In the genomic region with DNA sequence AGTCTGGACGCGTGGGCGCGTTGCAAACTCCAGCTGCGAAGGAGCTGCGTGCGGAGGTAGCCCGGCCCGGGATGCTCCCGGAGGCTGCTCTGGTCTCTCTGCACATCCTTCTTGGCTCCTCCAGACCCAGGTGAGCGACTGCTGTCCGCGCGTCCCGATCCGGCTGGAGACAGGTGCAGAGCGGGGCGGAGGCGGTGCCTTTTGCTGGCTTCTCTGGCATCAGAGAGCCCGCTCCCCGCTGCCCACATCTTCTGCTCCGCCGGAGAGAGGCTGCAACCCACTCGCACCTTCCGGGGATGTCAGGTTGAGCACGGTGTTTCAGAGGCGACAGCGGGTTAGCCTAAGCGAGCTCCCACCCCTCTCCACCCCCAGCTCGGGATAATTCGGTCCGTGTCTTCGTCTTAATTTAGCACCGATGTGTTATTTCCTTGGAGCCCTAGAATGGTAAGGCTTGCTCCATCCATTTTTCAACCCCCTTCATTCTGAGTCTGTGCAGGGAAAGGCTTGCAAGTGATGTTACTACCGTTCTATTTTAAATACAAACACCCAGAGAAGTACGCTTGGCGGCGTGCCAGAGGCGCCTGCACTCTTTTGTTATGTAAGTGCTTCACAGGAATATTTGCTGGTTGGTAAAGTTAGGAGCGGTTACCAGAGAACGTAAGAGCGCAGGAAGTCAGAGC, we compare ENCODE assay signal across 7 mouse cellular contexts. TPM values are rescaled to one million over a fixed set of nuclear protein-coding genes. Genes with fewer than 3 reads are reported as not detected.
A peak's percentile ranks its signal among the peaks of the same experiment; 100 is the strongest.
DNase-seq lines count a peak whose midpoint lies in the region; ATAC-seq and TF ChIP-seq lines count a peak whose summit lies in the region.

No protein-coding gene starts in this region.

- peaks cover 22% of the 10 kb centered on the region for H3K27me3 ChIP-seq in intestine, embryonic 14.5 days (replicated peaks; ENCODE audit: control insufficient read depth, insufficient read depth, low read length)
- no peaks in the 10 kb centered on the region for H3K27me3 ChIP-seq in stomach, embryonic 14.5 days (ENCODE audit: control insufficient read depth, insufficient read depth, low read length)

- peak overlapping the region; percentile 46 for H3K4me3 ChIP-seq in intestine, embryonic 14.5 days (ENCODE audit: low read depth, low read length)
- H3K4me3 ChIP-seq in left cerebral cortex, adult 2 months, result peak overlapping the region; percentile 66
- H3K4me3 ChIP-seq in stomach, embryonic 14.5 days (ENCODE audit: low read depth, low read length), result peak overlapping the region; percentile 49

- no peaks in the 10 kb centered on the region for H3K9me3 ChIP-seq in intestine, embryonic 14.5 days (ENCODE audit: control insufficient read depth, low read length)
- no peaks in the 10 kb centered on the region for H3K9me3 ChIP-seq in stomach, embryonic 14.5 days (ENCODE audit: control insufficient read depth, low read depth, low read length)

- peak overlapping the region; percentile 95 for H3K4me2 ChIP-seq in intestine, embryonic 14.5 days (ENCODE audit: low read length)
- H3K4me2 ChIP-seq in stomach, embryonic 14.5 days (replicated peaks; ENCODE audit: low read depth, low read length), result peak overlapping the region; percentile 97

- H3K4me1 ChIP-seq in intestine, embryonic 14.5 days (replicated peaks; ENCODE audit: control insufficient read depth, insufficient read depth, low read length), result peaks cover 5% of the 10 kb centered on the region; the same call in 1 of the 2 replicates
- H3K4me1 ChIP-seq in stomach, embryonic 14.5 days (ENCODE audit: control insufficient read depth, insufficient read depth, low read length), result peaks cover 3% of the 10 kb centered on the region; the same call in 1 of the 2 replicates

- DNase-seq in adrenal gland, postnatal 10 days, result peak; percentile 44
- DNase-seq in cerebellum, adult 9-10 months, result peak; percentile 91
- peak; percentile 90 to 97 for DNase-seq in frontal cortex, postnatal 36 days (ENCODE audit: low spot score in 2 of 2)
- DNase-seq in intestine, embryonic 14.5 days (ENCODE audit: low spot score), result peak; percentile 76
- DNase-seq in left cerebral cortex, adult 2 months (ENCODE audit: extremely low spot score in 1 of 2, low spot score in 2 of 2), result peak; percentile 88 to 89
- peak; percentile 68 for DNase-seq in lung, postnatal 14 days

- ATAC-seq in intestine, embryonic 14.5 days (replicated peaks; ENCODE audit: low FRiP score, low TSS enrichment, low read depth), result peak; percentile 51
- peak; percentile 17; the same call in 1 of the 2 replicates for ATAC-seq in stomach, embryonic 14.5 days (ENCODE audit: insufficient number of reproducible peaks, insufficient read depth, low FRiP score, low read depth)

- under 1% methylated on average over 42 of the region's 42 CpGs for WGBS in intestine, embryonic 14.5 days
- under 1% methylated on average over 42 of the region's 42 CpGs for WGBS in stomach, embryonic 14.5 days

- H3K27ac ChIP-seq in intestine, embryonic 14.5 days (ENCODE audit: low read depth), result no peak overlapping the region; the same call in 1 of the 2 replicates
- peak overlapping the region; percentile 96 for H3K27ac ChIP-seq in left cerebral cortex, adult 2 months
- no peak overlapping the region for H3K27ac ChIP-seq in stomach, embryonic 14.5 days (ENCODE audit: low read length)

- peak overlapping the region; percentile 12; the same call in 1 of the 2 replicates for H3K9ac ChIP-seq in intestine, embryonic 14.5 days (ENCODE audit: low read length)
- H3K9ac ChIP-seq in stomach, embryonic 14.5 days (replicated peaks; ENCODE audit: low read depth, low read length), result no peak overlapping the region

- H3K36me3 ChIP-seq in intestine, embryonic 14.5 days (ENCODE audit: control insufficient read depth, insufficient read depth, low read length), result no peaks in the 10 kb centered on the region
- H3K36me3 ChIP-seq in stomach, embryonic 14.5 days (ENCODE audit: control insufficient read depth, insufficient read depth, low read length), result no peaks in the 10 kb centered on the region

- no peak for TF ChIP-seq CTCF in left cerebral cortex, adult 2 months (IDR thresholded peaks at IDR 0.05)

- intact Hi-C loops in left cerebral cortex, adult 2 months (cut with DNase I), result loop anchor here (1.0 kb wide), 3 partner anchors 133 to 282 kb away; no protein-coding TSS in a partner anchor

RNA-seq across cellular contexts. Expression of gene Mtus2, which starts 0.6 kb away (rescaled TPM):
- 1 to 10 TPM; 2.6 to 3.4 TPM for total RNA-seq in adrenal gland, postnatal 10 days (2021)
- polyA plus RNA-seq in intestine, embryonic 14.5 days (2014; fragmentation: Nextera tagmentation; extraction: Ambion mirVana), result 27.7 and 34.0 TPM in 2 replicates
- 10 to 100 TPM; 38.4 to 42.0 TPM for total RNA-seq in left cerebral cortex, adult 2 months (2021)
- 18.1 and 19.2 TPM in 2 replicates for polyA plus RNA-seq in stomach, embryonic 14.5 days (2014; fragmentation: Nextera tagmentation; extraction: Ambion mirVana)

Comparison
In these comparisons a context has a peak if more than half of its experiments do, and no peak if none do; other contexts are left out.
1. RNA of gene Mtus2, which starts 0.6 kb away (total RNA-seq): 38.4 to 42.0 TPM in left cerebral cortex, adult 2 months; 2.6 to 3.4 TPM in adrenal gland, postnatal 10 days; every median in the first group is over 4 times any median in the second.
2. Peak in every context shown above with its lines, with median percentiles within 50 percentile points of each other: DNase-seq and H3K4me3 ChIP-seq.